Mouse (Mus musculus) heart, adult 8-10 months (tissue): ENCODE measurements around the gene Thumpd3. TPM values are rescaled to one million over a fixed set of nuclear protein-coding genes. Genes with fewer than 3 reads are reported as not detected.

Experiments used
- DNase-seq: peaks from one replicate; pipeline ENCODE4 v3.0.0; 2022; ENCODE audit warnings: low spot score
- total RNA-seq, 4 experiments: library from RNA; stranded (reverse); gene quantifications; 2 replicates each; pipeline ENCODE4 v1.2.4; 2022

Thumpd3 gene
- total RNA-seq = 10 to 100 TPM; 20.1 to 24.8 (median 23.4) TPM

DNA sequence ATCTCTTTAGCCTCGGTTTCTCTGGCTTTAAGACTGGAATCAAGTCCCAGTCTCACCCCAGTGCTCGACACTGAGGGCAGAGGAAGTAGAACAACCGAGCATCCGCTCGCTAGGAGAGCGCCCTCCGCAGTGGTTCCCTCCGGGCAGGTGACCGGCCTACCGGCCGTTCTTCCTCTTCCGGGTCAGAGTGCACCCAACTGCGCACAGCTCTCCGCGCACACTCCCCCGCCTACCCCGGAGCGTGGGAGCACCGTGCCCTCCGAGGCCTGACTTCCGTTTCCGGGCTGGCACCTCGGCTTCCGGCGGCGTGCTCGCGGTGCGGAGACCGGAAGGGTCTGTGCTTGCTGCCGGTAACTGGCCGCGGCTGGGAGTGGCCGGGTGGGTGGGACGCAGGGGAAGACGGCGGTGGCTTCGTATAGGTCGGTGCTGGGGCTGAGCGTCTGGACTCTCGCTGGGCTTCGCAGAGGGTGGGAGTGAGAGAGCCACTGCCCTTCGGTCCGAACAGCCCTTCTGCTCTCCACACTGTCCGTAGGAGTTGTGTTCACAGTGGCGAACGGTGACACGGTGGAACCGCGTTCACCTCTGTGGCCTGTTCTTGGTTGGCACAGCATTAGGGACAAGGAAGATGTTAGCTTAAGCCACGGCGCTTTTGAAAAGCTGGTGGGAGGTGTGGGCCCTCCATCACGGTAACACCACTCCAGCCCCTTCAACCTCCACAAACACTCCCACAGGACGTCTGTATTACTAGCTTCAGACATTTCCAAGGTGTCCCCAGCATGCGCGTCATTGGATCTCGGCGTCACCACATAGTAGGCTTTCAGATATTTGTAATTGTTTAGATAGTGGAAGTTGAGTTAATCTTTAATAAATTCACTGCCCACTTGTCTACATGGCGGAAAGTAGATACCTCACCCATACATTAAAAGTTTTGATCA, at the start of gene Thumpd3:
TSS of gene Thumpd3 (plus strand) at position 185 of the 935 bp plus-strand sequence.
- DNase-seq = peak; percentile 95

DNA sequence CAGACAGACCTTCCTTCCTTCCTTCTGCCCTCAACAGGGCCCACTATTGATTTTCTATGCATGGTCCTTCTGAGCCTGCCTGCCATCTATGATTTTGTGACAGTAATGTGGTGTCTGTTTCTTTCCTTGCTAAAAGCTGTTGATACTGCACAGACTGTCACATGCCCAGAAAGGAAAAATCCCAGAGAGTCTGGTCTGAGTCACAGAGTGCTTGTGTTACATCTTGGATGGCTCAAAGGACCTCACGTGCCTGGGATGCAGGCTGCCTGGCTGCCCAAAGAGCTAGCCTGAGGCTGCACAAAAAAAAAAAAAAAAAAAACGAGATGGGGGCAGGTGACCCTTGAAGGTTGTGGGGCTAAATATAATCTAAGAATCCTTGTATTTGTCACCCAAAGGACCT, 46.8 kb upstream of the Thumpd3 start:
- no peak for DNase-seq

DNA sequence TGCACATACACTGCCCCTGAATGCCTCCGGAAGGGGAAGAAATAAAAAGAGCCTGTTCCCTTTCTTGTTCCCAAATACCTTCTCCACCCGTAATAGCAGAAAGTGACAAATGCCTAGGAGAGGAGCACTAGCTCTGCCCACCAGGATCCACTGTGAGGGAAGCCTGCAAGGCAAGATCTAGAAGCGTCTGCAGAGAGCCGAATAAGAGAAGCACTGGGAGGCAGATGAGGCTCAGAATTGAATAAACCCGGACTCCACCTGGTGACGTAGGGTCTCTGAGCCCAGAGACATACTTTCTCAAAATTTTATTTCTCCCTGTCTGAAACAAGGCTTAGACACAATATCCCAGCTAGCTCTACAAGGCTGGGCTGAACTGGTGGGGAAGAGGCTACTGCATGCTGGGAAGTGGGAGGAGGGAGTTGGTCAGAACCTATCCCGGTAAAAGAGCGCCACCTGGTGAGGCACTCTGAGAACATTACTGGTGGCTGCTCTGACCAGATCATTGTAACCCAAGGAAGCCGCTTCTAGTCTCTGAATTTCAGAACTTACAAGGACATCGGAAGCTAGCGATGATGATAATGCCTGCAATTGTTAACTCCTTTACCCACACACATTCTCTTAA, 45.2 kb upstream of the Thumpd3 start:
- peak; percentile 84 for DNase-seq

DNA sequence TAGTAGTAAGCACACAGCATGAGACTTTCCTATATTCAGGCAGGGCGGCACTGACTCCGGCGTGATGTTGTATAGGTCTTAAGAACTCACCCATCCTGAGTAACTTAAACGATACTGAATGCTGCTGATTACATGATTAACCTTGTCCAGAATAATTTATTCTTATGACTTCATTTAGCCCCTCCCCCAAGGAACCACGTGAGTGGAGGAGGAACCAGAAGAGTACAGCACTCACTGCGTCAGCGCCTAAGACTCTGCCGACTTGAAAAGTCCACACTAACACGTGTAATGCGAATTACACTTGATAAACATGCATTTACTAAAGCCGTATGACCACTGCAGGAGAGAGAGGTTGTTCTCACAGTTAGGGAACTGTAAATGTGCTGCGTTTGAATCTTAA, 44.3 kb upstream of the Thumpd3 start:
- DNase-seq = no peak

DNA sequence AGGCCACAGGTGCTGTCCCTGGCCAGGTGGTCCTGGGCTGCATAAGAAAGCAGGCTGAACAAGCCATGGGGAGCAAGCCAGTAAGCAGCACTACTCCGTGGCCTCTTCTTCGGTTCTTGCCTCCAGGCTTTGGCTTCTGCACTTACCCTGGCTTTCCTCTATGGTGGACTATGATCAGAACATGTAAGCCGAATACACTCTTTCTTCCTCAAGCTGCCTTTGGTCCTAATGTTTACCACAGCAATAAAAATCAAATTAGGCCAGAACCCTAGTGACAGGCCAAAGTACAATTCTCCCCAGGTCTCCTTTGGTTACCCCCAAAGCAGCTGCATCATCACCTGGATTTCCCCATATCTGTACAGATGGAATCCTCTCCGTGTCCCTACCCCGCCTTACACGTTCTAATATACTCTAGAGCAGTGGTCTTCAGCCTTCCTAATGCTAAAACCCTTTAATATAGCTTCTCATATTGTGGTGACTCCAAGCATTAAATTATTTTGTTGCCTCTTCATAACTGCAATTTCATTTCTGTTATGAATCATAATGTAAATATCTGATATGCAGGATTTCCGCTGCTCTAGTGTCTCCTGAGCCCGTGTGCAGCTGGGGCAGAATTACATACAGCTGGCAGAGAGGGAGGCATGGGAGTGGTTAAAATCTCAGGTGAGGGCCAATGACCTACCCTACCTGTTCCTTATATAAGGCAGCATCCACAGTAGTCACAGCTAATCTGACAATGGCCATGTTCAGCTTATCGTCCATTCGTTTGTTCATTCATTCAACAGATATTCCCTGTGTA, 42.5 kb upstream of the Thumpd3 start:
- DNase-seq = no peak

DNA sequence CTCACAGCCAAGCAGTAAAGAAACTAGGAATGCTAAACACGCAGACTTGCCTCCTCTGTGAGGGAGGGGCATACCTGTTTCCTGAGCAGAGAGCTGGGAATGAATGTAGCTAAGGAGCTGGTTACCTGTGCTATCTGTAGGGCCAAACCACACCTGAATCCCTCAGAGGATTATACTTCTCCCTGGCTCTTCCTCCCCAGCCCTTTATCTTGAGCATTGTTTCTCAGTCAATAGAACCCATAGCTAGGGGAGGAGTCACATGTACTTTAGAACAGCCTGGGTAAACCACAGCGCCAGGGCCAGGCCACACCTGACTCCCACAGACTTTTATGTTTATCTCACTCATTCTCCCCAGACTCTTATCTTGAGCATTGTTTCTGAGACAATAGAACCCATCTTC, 39.2 kb upstream of the Thumpd3 start:
- no peak for DNase-seq

DNA sequence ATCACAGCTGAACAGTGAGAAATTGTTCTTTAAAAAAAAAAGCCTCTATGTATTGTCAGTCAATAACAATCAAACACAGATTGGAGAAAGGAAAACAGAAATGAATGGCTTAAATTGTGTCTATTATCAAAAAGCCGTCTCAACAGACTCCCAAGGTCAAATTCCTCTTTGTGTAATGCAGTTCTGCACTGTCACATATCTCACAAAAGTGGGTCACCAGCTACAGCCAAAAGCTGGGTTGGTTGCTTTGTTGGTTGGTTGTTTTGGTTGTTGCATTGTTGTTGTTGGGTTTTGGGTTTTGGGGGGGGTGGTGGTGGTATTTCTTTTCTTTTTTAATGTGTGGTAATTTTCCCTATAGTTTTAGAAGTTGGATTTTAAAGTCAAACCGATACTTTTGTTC, 34.1 kb upstream of the Thumpd3 start:
- no peak for DNase-seq

DNA sequence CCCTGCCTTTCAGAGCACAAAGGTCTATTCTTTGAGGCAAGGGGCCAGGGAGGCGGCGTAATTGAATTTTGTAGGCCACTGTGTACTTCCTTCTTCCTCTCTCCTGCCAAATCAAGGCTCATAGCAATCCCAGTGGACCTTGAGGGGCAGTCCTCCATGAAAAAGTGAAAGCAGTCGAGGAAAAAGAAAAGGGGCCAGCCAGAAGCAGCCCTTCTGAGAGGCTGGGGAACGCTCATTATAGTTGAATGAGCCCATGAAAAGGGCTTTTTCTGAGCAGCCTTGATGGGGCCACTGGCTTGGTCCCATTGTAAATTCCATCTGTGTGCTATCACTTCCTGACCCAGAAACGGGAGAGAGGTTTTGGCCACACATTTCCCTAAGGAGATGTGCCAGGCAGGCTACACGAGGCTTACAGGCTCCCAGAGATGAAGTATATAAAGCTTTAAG, 33.5 kb upstream of the Thumpd3 start:
- DNase-seq = peak; percentile 93

DNA sequence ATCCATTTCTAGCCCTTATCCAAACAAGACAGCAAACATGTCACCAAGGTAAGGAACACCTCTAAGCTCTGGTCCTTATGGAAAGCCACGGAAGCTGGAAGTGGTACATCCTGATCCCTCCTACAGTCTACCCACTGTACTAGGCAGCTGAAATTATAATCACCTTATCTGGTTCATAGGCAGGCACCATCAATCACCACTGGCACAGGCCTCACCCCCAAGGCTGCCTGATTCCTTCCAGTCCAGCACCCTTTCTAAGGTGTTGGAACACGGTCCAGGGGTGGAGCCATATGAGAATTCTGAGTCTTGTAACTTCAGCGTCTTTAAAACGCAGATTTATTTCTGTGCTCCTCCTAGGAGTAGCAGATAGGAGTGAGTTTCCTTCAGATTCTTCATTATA, 32.5 kb upstream of the Thumpd3 start:
- no peak for DNase-seq

DNA sequence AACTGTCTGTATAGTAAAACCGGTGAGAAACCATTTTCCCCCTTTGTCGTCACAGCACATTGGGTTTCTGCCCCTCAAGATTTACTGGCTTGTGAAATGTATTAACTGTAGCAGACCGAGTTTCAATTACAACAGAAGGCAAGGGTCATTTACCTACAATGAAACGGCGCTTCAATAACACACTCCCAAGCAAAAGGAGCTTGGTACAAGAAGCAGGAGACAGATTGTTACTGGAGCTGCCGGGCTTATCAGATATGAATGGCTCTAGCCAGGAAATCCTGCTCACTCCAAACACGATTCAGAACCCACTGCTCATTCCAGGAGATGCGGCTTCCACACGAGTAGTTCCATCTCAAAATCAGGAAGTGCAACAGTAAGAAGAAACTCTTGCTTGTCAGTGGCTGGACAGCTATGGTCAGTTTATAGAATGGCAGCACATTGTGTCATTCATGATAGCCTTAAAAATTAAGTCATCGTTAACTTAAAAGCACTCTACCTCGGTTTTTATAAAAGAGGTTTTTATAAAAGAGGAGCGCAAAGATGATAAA, 28.5 kb upstream of the Thumpd3 start:
- no peak for DNase-seq

DNA sequence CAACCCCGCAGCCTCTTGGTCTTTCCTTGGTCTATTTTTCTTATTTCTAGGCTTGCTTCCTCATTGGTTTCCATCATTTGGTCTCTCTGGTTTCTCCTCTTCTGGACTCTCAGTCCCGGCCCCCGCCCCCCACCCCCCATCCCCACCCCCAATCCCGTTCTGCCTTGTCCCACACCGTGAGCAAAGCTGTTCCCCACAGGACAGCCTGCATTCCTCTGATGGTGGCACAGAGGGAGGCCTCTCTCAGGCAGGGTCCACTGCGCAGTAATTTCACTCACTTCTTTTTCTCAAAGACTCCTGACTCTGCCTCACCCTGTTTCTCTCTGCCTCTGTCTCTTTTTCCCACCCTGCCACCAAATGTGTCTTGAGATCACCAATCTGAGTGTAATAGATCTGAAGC, 27.9 kb upstream of the Thumpd3 start:
- DNase-seq = no peak

DNA sequence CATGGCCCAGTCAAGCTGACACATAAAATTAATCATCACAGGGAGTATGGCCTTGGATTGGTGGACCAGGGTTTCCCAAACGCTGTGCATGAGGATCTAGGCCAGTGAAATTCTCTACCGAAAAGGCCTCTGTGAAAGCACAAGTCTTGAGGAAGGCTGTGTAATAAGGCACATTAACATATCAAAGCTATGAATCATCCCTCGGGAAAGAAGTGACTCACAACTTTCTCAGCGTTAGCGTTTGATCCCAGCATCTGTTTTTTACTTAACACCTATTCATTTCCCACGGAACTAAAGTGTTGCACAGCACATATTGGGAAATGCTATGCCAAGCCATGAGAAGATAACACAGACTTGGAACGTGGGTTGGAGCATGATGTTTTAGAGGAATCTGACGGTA, 21.2 kb upstream of the Thumpd3 start:
- DNase-seq = no peak

DNA sequence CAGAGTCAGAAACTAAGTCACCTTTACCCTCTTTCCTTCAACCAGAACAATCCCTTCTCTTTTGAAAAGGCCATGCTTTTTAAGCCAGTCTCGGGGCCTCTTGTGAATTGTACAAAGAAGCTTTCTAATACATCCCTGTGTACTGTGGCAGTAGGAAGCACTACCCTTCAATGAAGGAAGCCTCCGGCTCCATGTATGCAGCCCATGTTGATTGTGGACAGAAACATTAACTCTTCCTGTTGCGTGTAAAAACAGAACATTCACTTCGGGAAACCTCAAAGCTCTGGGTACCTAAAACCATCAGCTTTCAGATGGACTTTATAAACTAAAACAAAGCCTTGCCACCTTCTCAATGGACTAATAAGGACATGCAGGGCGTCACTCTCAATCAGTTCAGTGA, 20.3 kb upstream of the Thumpd3 start:
- DNase-seq = no peak

DNA sequence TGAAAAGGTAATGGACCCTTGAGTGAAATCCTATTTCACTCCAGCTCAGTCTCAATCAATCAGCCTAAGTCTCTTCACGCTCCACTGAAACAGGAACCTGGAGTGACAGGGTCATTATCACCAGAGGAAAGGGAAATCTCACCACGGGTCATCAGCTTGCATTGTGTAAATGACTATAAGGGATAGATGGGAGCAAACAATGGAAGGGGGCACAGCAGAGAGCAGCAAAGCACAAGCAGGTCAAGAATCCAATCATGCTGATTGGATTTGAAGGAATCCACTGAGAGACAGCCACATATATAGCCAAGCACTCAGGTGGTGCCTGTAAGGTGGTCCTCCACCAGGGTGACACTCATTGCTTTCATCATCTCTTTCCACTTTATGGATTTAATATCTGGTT, 18.6 kb upstream of the Thumpd3 start:
- no peak for DNase-seq

DNA sequence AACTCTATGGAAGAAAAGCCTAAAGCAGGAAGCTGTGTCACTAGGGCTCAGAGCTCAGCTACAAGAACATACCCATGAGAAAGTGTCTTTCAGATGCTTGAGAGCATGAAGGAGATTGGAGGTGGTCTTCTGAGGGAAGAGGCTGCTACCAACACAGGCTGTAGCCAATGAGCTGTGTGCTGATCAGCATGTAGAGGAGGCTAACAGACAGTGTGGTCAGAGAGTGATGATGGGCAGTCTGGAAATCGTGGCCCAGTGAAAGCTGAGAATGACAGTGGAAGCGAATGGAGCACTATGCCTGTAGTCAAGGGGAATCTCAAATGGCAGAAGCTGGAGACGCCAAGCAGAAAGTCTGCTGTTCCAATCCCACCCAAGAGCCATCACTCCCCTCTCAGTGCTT, 17.0 kb upstream of the Thumpd3 start:
- no peak for DNase-seq

DNA sequence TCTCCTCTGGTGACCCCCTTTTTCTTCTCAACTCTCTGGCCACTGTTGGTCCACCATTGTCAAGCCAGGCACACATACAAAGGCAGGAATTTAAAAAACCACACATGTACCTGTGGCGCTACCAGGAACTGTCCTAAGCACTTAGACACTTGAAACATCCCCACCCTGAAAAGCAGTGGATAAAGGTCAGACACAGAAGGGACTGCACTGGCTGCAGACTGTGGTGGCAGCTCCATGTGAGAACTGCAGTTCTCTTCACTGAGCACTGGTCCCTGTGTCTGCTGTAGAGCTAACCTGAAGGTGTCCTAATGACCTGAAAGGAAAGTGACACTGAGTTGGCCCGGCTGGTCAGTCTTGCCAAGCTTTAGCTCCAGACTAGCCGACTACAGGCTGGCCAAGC, 15.5 kb upstream of the Thumpd3 start:
- DNase-seq = no peak

DNA sequence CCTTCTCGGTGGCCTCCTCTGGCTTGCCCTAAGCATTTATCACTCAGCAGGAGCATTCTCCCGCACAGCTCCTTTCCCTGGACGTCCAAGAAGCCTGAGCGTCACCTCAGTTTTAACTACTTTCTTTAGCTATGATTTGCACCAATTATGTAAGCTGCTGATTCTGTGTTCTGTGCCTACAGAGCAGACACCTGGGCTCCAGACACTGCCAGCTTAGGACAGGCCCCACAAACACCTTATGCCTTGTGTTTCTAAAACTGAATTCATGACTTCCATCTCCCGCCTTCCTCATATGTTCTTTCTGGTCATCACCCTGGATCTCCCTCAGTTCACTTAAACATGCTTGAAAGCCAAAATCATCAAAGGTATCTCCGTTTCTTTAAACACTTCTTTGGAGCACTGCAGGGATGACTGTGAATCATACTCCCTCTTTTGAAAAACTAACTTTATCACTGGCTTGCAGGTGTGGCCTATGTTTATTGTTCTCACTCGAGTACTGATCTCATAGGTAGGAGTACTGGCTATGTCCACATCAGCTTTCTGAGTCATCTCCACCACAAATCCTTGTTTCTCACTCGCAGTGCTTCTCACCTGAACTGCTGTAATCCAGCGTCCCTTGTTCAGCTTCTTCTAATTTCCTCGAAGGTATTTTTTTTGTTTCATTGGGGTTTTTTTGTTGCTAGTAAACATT, 14.9 kb upstream of the Thumpd3 start:
- no peak for DNase-seq

DNA sequence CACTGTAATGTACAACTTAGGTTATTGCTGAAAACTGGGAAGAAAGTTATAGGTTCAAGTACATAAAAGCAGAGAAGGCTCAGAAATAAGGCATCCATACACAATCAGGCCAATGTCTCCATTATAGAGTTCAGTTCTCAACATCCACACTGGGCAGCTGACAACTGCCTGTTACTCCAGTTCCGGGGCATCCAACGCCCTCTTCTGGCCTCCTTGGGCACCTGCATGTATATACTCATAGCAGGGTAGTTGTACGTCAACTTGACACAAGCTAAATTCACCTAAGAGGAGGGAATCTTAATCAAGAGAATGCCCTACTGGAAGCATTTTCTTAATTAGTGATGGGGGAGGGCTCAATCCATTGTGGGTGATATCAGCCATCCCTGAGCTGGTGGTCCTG, 13.9 kb upstream of the Thumpd3 start:
- no peak for DNase-seq

DNA sequence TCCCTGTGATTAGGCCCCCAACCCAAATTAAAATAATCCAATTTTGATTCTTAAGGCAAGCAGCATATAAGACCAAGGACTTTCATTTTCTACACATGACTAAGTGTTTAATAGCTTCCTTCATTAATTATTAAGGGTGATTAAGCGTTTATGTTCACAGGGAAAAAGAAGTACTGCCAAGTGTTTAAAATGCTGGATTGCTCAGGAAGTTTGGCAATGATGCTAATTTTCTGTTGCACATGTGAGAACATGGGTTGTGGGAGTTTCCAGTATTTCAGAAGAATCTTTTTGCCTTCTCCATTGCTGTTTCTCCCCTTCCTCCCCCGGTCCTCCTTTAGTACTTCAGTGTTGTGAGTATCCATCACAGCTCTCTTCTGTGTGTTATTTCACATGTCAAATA, 12.8 kb upstream of the Thumpd3 start:
- no peak for DNase-seq

DNA sequence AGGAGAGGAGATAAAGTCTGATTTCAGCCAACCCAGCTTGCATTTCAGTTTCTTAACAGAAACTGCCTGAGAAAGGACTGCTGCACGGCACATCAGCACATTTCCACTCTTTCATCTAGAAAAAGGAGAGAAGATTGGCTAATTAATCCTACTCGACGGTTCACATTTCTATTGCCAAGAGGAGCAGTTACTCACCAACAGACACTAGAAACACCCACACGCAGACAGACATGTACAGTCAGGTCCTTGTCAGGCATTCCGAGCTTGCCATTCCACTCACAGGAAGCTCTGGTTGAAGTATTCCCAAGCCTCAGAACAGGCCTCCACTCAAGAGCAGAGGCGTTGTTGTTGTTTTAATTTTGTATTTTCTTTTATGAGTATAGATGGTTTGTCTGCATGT, 11.6 kb upstream of the Thumpd3 start:
- no peak for DNase-seq

DNA sequence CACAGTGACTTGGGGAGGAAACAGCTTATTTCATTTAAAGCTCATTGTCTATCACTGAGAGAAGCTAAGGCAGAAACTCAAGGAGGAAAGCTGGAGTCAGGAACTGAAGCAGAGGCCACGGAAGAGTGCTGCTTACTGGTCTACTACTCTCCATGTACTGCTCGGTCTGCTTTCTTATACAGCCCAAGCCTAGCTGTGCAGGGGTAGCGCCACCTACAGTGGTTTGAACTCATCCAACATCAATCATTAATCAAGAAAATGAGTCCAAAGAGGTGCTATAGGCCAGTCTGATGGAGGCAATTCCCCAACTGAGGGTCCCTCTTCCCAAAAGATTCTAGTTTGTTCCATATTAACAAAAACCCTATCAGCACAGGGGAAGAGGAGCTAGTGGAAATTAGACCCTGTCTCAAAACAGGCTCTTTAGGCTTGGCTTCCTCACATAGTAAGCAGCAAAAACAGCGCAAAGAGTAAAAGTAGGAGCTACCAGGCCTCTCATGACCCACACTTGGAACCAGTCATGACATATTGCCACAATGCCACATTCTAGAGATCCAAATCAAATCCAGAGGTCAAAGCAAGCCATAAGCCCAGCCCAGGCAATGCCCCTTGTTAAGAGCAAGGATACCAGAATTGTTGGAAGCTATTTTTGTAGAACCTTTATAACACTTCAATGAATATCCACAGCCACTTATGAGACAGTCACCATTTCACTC, 9.4 kb upstream of the Thumpd3 start:
- DNase-seq = no peak
